Mouse (Mus musculus): ENCODE results near the gene Ggnbp2.
A peak's percentile ranks its signal among the peaks of the same experiment; 100 is the strongest.

Ggnbp2 gene

DNA sequence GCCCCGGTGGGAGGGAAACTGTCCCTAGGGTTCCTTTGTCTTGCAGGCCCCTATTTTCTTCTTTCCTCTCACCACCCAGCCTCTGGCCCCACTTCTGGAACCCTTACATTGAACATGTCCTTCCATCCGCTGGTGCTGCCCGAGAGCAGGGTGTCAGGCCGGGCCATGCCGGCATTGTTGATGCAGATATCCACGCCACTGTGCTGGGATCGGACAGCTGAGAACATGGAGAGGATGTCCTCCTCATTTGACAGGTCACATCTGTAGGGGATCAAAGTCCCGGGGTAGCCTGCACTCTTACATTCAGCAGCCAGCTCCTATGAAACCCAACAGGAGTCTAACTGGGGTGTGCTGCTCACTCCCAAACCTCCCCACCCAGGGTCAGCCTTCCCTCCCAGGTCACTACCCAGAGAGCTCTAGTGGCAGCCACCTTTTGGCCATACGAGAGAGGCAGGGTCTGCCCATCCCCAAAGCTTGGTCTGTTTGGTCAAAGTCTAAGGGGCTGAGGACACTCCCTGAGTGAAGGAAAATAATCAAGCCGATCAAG lies 45.3 kb downstream of the Ggnbp2 start:
- no peak for DNase-seq (ENCODE audit: low read depth, low spot score)

DNA sequence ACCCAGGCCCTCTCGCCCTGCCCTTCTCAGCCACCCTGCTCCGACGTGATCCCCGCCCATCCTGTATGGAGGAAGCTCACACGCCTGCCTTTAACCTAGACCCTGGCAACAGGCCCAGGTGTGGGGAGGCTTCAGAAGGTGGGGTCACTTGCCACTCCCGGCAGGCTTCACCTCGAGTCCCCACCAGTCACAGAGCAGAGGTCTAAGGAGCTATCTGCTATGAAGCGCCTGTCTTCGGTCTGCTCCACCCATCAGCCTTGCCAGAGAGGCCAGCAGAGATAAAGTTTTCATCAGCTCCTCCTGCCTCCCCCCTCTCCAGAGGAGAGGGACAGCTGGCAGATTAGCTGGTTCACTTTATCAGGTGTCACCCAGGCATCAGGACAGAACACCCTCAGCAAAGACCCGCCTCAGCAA lies 47.1 kb downstream of the Ggnbp2 start:
- no peak for DNase-seq (ENCODE audit: low read depth, low spot score)

DNA sequence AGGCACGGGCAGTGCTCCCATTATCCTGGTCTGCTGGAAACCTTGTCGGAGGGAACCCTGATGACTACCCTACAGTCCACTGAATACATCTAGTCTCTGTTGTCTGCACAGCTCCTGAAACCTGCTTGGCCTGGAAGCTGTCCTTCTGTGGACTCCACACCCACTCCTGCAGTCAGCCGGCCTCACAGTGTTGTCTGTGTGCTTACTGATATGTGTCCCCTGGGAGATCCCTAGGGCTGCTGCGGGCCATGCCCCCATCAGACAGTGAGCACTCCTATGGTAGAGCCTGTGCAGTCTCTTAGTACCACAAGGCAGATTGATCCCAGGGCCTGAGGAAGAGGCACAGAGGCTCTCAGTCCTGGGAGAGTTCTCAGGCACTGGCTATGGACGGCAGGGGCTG lies 48.1 kb downstream of the Ggnbp2 start:
- no peak for DNase-seq (ENCODE audit: low read depth, low spot score)

DNA sequence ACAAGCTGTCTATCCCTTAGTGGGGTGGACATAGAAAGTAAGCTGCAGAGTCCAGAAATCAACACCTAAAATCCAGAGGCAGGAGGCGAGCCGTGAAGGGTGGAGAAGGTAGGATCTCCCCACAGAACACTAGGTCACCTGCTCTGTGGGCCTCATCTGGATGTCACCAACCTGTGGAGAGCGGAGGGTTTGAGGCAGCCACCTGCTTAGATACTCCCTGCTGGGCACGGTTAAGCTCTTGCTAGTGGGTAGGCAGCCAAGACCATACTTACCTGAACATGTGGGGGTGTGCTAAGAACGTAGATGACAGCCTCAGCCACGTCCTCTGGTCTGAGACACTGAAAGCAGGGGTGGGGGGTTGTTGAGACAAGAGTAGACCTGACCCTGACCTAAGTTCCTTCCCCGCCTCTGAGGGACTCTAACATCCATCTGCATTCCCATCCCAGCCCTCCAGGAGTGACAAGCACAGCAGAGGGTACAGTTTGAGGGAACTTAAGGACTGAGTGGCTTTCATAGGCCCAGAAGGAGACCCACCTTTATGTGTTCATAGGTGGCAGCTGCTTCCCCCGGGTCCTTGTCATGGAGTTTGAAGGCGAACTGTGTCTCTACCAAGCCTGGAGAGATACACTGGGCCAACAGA lies 49.4 kb downstream of the Ggnbp2 start:
- no peak for DNase-seq (ENCODE audit: low read depth, low spot score)

DNA sequence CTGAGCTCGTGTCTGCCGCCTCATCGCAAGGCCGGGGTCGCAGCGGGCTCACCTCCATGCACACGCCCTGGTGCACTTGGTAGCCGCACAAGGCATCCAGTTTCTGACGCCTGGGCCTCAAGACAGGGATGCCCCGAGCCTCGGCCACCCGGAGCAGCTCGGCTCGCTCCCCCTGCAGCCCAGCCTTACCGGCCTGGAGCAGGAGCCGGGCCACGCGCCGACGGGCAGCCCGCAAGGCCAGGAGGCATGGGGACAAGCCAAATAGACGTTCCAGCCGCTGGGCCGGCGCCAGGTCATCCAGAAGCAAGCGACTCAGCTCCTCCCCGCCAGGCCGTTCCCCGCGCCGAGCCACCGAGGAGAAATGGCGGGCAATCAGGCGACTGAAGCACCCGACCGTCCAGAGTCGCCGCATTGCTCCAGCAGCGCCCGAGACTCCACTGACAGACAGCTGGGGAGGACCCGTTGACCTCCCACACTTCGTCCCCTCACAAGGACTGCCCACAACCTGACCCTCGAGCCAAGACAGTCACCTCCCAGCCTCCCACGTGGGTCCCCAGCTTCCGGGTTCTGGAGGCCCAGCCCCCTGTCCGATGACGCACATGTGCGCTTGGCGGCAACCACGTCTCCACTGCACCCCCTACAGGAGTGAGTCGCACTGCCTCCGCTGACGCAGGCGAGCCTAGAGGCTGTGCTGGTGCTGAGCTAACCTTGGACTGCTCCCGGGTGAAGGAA lies 51.5 kb downstream of the Ggnbp2 start, which contains the start of gene Mrm1:
TSS of gene Mrm1 (minus strand) at position 555 of the 732 bp plus-strand sequence.
- DNase-seq (ENCODE audit: low read depth, low spot score) = peak; percentile 99

DNA sequence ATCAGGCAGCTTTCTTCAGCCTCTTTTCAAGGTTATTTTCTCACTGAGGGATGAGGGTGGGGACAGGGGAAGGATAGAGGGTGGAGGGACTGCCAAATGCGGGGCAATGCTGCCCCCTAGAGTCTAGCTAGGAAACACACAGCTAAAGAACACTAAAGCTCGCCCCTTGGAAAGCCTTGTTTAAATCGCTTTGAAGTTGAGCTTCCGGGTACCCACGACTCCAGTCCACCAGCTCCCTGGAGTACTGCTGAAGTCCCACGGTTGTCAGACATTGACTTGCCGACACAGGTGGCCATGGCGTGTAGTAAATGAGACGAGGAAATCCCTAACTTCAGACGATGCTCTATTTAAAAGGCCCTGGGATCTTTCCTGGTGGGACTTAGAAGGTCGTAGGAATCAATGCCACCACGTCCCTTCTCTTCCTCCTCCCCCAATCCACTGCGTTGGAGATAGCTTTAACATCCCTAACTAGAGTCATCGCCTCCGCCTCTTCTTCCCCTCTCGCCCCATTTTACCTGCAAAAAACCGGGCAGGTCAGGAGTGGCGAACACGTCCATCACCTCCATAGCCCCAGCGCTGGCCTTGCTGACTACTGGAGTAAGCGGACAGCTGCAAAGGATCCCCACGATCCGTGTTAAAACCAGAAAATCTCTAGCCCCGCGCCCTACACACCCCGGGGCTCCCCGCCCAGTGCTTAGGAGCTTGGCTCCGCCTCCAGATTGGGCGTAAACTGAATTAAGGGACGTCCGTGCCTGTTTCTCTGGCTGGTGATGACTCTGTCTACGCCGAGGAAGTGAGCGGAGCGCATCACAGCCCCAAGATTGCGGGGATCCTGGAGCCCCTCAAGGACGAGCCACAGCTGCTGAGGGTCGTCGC lies 52.3 kb downstream of the Ggnbp2 start:
- DNase-seq (ENCODE audit: low read depth, low spot score) = peak; percentile 92

DNA sequence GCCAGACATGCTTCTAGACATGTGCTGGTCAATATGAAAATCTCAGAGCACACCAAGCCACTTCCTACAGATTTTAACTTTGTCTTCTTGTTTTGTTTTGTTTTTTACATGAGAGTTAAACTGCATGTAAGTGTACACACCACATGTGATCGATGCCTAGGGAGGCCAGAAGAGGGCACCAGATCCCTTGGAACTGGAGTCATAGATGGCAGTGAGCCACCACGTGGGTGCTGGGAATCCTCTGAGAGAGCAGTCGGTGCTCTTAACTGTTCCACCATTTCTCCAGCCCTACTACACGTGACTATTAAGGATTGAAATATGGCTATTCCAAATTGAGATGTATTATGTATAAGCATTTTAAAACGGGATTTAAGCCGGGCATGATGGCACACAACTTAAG lies 53.3 kb downstream of the Ggnbp2 start:
- peak; percentile 58 for DNase-seq (ENCODE audit: low read depth, low spot score)

DNA sequence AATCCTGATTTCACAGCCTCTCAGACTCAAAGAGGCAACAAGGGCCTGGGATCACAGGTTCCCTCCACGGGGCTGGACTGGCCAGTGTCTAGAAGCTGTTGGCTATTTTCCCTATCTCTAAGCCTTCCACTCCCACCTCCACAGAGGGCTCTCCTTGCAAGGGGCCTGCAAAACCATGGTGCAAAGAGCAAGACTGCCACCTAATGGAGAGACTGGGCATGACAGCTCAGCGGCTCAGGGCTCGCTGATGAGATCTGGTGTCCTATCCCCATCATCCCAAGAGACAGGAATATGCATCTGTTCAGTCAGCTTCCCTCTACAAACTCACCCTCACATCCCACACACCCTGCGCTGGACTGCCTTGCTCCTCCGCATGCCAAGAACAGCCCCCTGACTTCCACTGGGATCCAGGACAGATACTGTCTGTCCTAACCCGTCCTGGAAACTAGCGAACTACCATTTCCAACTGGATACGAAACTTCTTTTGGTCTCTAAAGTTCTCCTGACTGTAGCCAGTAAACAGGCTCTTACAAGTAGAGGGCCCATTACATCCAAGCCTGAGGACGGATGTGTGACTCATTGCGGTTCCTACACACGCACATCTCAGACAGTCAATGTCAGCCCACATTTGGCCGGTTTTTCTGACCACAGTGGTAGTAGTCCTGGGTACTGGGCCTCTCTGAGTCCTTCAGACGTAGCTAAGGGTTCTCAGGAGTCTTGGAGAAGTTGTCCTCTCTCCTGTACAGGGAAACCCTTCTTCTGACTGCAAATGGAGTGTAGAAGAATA lies 56.7 kb downstream of the Ggnbp2 start:
- peak; percentile 88 for DNase-seq (ENCODE audit: low read depth, low spot score)

DNA sequence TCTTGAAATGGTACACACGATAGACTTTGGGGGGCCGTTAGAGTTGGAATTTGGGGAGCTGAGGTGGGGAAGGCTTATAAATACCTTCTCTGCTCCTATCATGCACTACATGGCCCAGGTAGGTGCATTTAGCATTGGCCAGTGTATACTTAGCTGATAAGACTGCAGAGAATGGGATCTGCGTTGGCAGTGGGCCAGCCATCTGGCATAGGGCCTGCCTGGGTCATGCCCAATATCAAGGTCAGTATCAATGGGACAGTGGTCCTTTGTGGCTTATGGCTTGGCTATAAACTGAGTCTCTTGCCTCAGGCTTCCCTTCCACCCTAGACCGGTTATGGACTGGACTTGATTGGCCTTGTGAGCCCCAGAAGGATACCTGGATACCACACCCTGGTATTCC lies 66.2 kb downstream of the Ggnbp2 start:
- DNase-seq (ENCODE audit: low read depth, low spot score) = no peak

DNA sequence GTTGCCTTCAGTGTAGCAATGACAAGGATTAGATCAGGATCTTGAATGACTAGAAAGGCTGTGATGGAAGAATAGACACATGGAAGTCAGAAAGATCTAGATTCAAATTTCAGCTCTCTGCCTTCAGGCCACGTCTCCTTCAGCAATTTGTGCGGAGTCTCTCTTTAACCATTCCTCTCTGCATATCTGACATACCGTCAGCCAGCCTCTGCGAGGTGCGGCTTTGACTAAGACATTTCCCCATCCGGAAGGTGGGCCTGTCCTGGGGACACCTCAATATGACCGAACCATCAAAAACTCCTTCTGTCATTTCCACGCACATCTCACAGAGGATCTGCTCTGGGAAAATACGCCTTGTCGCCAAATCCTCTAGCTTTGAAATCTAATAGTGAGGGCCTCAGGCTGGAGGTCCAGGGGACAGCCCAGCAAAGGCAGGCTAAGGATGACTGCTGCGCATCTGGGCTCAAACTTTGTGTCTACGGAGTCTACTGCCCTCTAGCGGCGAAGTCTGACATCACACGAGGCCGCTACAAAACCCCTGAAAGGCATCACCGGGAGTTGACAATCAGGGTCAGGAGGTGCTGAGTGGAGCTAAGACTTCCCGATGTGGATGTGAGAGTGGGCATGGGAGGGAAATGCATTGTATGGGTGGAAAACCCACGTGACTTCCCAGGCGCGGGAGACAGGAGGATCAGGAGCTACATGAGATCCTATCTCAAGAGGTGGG lies 72.8 kb downstream of the Ggnbp2 start:
- peak; percentile 84 for DNase-seq (ENCODE audit: low read depth, low spot score)

DNA sequence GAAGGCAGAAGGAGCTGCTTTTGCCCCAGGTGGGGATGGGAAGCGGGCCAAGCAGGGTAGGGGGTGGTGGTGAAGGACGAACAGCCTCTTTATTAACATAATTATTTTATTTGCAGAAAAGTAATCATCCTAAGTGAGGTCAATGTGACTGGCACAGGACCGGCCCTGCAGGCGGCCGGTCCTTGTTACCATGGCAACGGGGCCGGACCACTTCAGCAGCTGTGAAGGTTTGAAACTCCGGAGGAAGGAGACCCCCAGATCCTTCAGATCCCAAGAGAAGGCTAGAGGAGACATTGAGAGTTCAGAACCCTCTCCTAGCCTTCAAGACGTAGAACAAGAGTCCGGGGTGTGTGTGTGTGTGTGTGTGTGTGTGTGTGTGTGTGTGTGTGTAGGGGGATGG lies 73.6 kb downstream of the Ggnbp2 start:
- DNase-seq (ENCODE audit: low read depth, low spot score) = no peak

DNA sequence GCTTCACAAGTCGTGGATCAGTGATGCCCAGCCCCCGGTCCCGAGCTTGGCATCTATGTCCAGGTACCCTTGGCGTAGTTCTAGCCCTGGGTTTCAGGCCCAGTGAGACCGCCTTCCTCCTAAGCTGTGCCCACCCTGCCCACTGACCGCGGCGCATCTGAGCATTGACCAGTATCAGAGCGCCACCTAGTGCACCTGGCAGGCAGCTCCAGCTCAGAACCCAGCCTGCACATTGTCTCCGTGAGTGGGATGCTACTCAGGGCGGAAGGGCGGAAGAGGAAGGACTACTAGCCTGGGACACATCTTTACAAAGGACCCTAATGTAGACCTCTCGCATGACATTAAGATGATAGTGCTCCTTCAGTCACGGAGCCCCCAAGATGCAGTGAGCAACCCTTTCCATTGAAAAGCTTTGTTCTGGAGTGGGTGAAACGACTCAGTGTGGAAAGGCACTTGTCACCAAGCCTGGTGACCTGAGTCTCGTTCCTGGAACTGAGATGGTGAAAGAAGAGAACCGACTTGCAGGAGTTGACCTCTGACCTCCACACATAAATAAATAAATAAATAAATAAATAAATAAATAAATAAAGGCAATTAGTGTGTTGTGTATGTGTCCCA lies 76.0 kb downstream of the Ggnbp2 start:
- DNase-seq (ENCODE audit: low read depth, low spot score) = peak; percentile 53

DNA sequence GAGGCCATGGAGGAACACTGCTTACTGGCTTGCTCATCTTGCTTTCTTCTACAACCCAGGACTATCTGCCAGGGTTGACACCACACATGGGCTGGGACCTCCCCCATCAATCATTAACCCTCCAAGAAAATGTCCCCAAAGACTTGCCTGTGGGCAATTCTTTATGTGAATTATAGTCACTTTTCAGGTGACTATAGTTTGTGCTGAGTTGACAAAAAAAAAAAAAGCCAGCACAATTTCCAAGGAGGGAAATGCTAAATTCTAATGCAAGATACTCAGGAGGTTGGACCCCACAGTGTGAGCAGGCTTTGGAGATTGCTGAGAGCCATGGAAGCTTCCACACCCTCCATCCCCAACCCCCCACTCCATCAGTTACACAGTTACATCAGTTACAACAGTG lies 77.1 kb downstream of the Ggnbp2 start:
- DNase-seq (ENCODE audit: low read depth, low spot score) = no peak

DNA sequence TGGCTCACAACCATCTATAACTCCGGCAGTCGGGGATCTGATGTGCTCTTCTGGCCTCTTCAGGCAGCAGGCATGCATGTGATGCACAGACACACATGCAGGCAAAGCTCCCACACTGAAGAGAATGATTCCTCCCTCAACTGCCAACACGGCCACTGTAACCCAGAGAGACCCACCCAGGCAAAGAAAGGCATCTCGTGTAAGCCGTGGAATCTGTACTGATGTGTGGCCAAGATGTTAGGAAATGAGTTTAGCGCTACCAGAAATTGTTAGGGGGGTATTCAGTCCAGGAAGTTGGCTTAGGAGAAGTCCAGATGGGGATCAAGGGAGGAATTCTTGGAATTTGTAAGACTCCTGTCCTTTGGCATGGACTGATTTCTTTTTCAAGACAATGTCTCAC lies 80.2 kb downstream of the Ggnbp2 start:
- DNase-seq (ENCODE audit: low read depth, low spot score) = no peak
